Mouse (Mus musculus) inflammation-experienced regulatory T-cells, adult 16 weeks (primary cell): ENCODE measurements around the gene Usf3. TPM values are rescaled to one million over a fixed set of nuclear protein-coding genes. Genes with fewer than 3 reads are reported as not detected.

Experiments used
- polyA plus RNA-seq: library from polyadenylated mRNA; unstranded; fragments of 100-300 nt; shearing (Covaris generic); gene quantifications from one replicate; pipeline ENCODE4 v1.2.1, GENCODE M21; 2017

Usf3 gene
- 2.2 TPM for polyA plus RNA-seq

GRCm38 (mm10) chr16:44173155-44173941, at the start of gene Usf3:
TSS of gene Usf3 (plus strand) at chr16:44173246.

GRCm38 (mm10) chr16:44139536-44140185, 33.4 kb upstream of the Usf3 start, which contains the start of the genes Atp6v1a and Naa50:
TSS of gene Atp6v1a (minus strand) at chr16:44139705.
TSS of gene Naa50 (plus strand) at chr16:44139830.

Other genes with a start within 250 kb of the Usf3 start
- gene Qtrt2, start 246.4 kb upstream of the Usf3 start, polyA plus RNA-seq: 27.6 TPM
- 4.0 TPM for gene Zdhhc23, start 193.5 kb upstream of the Usf3 start, polyA plus RNA-seq
- 6.4 TPM for gene Gramd1c, start 109.9 kb upstream of the Usf3 start, polyA plus RNA-seq
- 39.2 TPM for gene Atp6v1a, start 33.5 kb upstream of the Usf3 start, polyA plus RNA-seq
- gene Naa50, start 33.4 kb upstream of the Usf3 start, polyA plus RNA-seq: 51.1 TPM
- gene Sidt1, start 159.9 kb downstream of the Usf3 start, polyA plus RNA-seq: 51.1 TPM
- gene Spice1, start 173.9 kb downstream of the Usf3 start, polyA plus RNA-seq: 49.0 TPM
- gene Cfap44, start 221.6 kb downstream of the Usf3 start, polyA plus RNA-seq: not detected